In the genomic region with DNA sequence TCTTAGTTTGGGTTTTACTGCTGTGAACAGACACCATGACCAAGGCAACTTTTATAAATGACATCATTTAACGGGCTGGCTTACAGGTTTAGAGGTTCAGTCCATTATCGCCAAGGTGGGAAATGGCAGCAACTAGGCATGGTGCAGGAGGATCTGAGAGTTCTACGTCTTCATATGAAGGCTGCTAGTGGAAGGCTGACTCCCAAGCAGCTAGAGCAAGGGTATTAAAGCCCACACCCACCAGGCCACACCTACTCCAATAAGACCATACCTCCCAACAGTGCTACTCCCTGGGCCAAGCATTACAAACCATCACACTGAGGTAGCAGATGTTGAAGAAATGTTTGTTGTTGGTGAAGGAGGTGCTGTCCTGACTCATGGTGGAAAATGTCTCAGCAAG, we compare ENCODE assay signal across 23 mouse cellular contexts. TPM values are rescaled to one million over a fixed set of nuclear protein-coding genes. Genes with fewer than 3 reads are reported as not detected.
DNase-seq lines count a peak whose midpoint lies in the region; TF ChIP-seq lines count a peak whose summit lies in the region.
"Had no signal": no experiment of that assay in that cellular context is flagged by ENCODE, and none has a peak within 500 bp of the region (broad histone marks: within the 10 kb centered on the region; RNA-seq: fewer than 3 reads in every experiment).

No protein-coding gene starts in this region.

- peak; percentile 24 for DNase-seq in cerebellum, adult 11 months
- no peak for DNase-seq in cerebellum, postnatal 14 days
- DNase-seq in cerebellum, adult 9-10 months, result peak; percentile 68
- DNase-seq in cerebellum, postnatal 36 days, result no peak
- peak; percentile 53 for DNase-seq in cerebellum, adult 9-11 months
- no peak for DNase-seq in cerebellum, adult 2 months
- peak; percentile 56 for DNase-seq in heart, adult 11 months
- DNase-seq in heart, adult 2 months, result no peak
- DNase-seq: adrenal gland, adult 2 months; adrenal gland, adult 8-10 months; adrenal gland, postnatal 10 days; adrenal gland, postnatal 14 days; adrenal gland, postnatal 25 days; adrenal gland, postnatal 36 days; B cell, adult 2 months; cerebellum, adult 11-12 months had no signal

- no peaks in the 10 kb centered on the region for H3K27me3 ChIP-seq in cerebellum, adult 2 months (ENCODE audit: control insufficient read depth, insufficient read depth, low read length)
- H3K27me3 ChIP-seq in heart, adult 2 months (ENCODE audit: control insufficient read depth, insufficient read depth, low read length), result peaks cover 2% of the 10 kb centered on the region; the same call in 1 of the 2 replicates

- intact Hi-C loops in heart, adult 2 months (cut with DNase I), result loop anchor here (5.0 kb wide), 2 partner anchors 352 to 387 kb away; no protein-coding TSS in a partner anchor

- no peak for TF ChIP-seq CTCF in cerebellum, adult 2 months (IDR thresholded peaks at IDR 0.05; ENCODE audit: borderline replicate concordance, insufficient read depth, low read depth, low read length)
- no peak for TF ChIP-seq CTCF in heart, adult 2 months (IDR thresholded peaks at IDR 0.05)

- no peak for TF ChIP-seq EP300 in heart, adult 2 months (IDR thresholded peaks at IDR 0.05; ENCODE audit: insufficient read depth, low read depth, low read length)

- no peak overlapping the region for H3K4me3 ChIP-seq in cerebellum, adult 2 months (replicated peaks; ENCODE audit: insufficient read depth, low read depth, low read length)
- H3K4me3 ChIP-seq in heart, adult 2 months, result no peak overlapping the region

- H3K36me3 ChIP-seq in heart, adult 2 months (ENCODE audit: control insufficient read depth, insufficient read depth, low read length), result no peaks in the 10 kb centered on the region
- H3K36me3 ChIP-seq: G1E had no signal

- 98% methylated on average over 3 of the region's 3 CpGs for WGBS in cerebellum, adult 2 months
- WGBS in heart, adult 2 months, result 89% methylated on average over 3 of the region's 3 CpGs

- no peak overlapping the region for H3K9ac ChIP-seq in heart, adult 2 months (ENCODE audit: low read depth, low read length)

- TF ChIP-seq POLR2A in cerebellum, adult 2 months (IDR thresholded peaks at IDR 0.05; ENCODE audit: borderline replicate concordance, insufficient read depth, low read length), result no peak
- no peak for TF ChIP-seq POLR2A in heart, adult 2 months (IDR thresholded peaks at IDR 0.05; ENCODE audit: insufficient read depth, low read depth, low read length)

- no peak overlapping the region for H3K27ac ChIP-seq in cerebellum, adult 2 months (ENCODE audit: insufficient read depth, low read length)
- H3K27ac ChIP-seq in heart, adult 2 months, result no peak overlapping the region

- H3K79me2 ChIP-seq in heart, adult 2 months (replicated peaks; ENCODE audit: control insufficient read depth, insufficient read depth, low read length), result no peaks in the 10 kb centered on the region

- H3K4me1 ChIP-seq in cerebellum, adult 2 months (ENCODE audit: control insufficient read depth, insufficient read depth, low read length), result peaks cover 29% of the 10 kb centered on the region
- no peaks in the 10 kb centered on the region for H3K4me1 ChIP-seq in heart, adult 2 months (ENCODE audit: control insufficient read depth, insufficient read depth, low read length)

RNA-seq across cellular contexts. Expression of a gene that starts 51.1 kb away (rescaled TPM):
- 0.24 and 0.34 TPM in 2 replicates for polyA plus RNA-seq in cerebellum, adult 2 months (2012; rRNA removed)
- not detected for total RNA-seq in heart, adult 2 months (2021)
- not detected in 2 replicates for polyA plus RNA-seq in heart, adult 2 months (2012; rRNA removed)
- total RNA-seq: adrenal gland, adult 8-10 months; adrenal gland, postnatal 25 days; adrenal gland, postnatal 36 days; CH12.LX; ES-E14; G1E; MEL had no signal
- polyA plus RNA-seq: activated CD4-positive, CD25-positive, alpha-beta regulatory T cell, adult 4 months; C2C12; CD4-positive, CD25-positive, alpha-beta regulatory T cell, adult 4 months; G1E had no signal

Comparison
In these comparisons a context has a peak if more than half of its experiments do, and no peak if none do; other contexts are left out.
1. DNase-seq: peak in cerebellum, adult 11 months (single experiment), cerebellum, adult 9-10 months (single experiment), cerebellum, adult 9-11 months (single experiment) and heart, adult 11 months (single experiment); none in cerebellum, postnatal 14 days (0 of 2), cerebellum, postnatal 36 days (0 of 2), cerebellum, adult 2 months (0 of 2) and heart, adult 2 months (0 of 2).